Mouse (Mus musculus): ENCODE data around the gene Lrguk. TPM values are rescaled to one million over a fixed set of nuclear protein-coding genes. Genes with fewer than 3 reads are reported as not detected.

Lrguk gene
- polyA plus RNA-seq, 1 experiment from 2014 or later, result 0.47 TPM

- Histone ChIP-seq H3K4me1 (peaks cover 18% of the 10 kb centered on the region), H3K36me3 (no peaks in the 10 kb centered on the region), H3K4me3 (no peak overlapping the region), H3K27ac (no peak overlapping the region), H3K9me3 (no peaks in the 10 kb centered on the region), H3K4me2 (replicated peaks) (0 out of 2 replicates have a peak overlapping the region, but pooled peaks have one; percentile 27), H3K27me3 (peaks cover 29% of the 10 kb centered on the region), H3K9ac (no peak overlapping the region)
- no peak for ATAC-seq (ENCODE audit: low FRiP score, low read depth)
- 22% methylated on average over 15 of the region's 15 CpGs for WGBS
Observed at GRCm38 (mm10) chr6:34034577-34035461, 5.6 kb downstream of the Lrguk start.

- peak overlapping the region; percentile 34 for H3K4me2 ChIP-seq (replicated peaks)
- 0 out of 2 replicates have a peak, but pooled peaks cover 6% of the 10 kb centered on the region for H3K4me1 ChIP-seq
- 34% methylated on average over 12 of the region's 12 CpGs for WGBS
- no peaks in the 10 kb centered on the region for H3K9me3 ChIP-seq
- H3K27me3 ChIP-seq, result peaks cover 11% of the 10 kb centered on the region; the same call in 1 of the 2 replicates
- peak; percentile 59; the same call in 1 of the 2 replicates for ATAC-seq (ENCODE audit: low FRiP score, low read depth)
- no peak overlapping the region for H3K4me3 ChIP-seq
- no peaks in the 10 kb centered on the region for H3K36me3 ChIP-seq
- no peak overlapping the region for H3K9ac ChIP-seq
- no peak overlapping the region for H3K27ac ChIP-seq
Observed at GRCm38 (mm10) chr6:34040624-34041235, 11.5 kb downstream of the Lrguk start.

GRCm38 (mm10) chr6:34041589-34042280 is 12.5 kb downstream of the Lrguk start:
- no peak overlapping the region for H3K9ac ChIP-seq
- H3K4me1 ChIP-seq, result 0 out of 2 replicates have a peak, but pooled peaks cover 6% of the 10 kb centered on the region
- 81% methylated on average over 11 of the region's 11 CpGs for WGBS
- H3K27me3 ChIP-seq, result peaks cover 7% of the 10 kb centered on the region; the same call in 1 of the 2 replicates
- H3K4me3 ChIP-seq, result no peak overlapping the region
- H3K27ac ChIP-seq, result no peak overlapping the region
- H3K4me2 ChIP-seq (replicated peaks), result no peak overlapping the region
- ATAC-seq (ENCODE audit: low FRiP score, low read depth), result no peak
- no peaks in the 10 kb centered on the region for H3K9me3 ChIP-seq
- no peaks in the 10 kb centered on the region for H3K36me3 ChIP-seq

GRCm38 (mm10) chr6:34044228-34044811 is 15.1 kb downstream of the Lrguk start:
- no peak overlapping the region for H3K4me2 ChIP-seq (replicated peaks)
- no peak overlapping the region for H3K27ac ChIP-seq
- no peaks in the 10 kb centered on the region for H3K9me3 ChIP-seq
- no peak overlapping the region for H3K9ac ChIP-seq
- no peaks in the 10 kb centered on the region for H3K36me3 ChIP-seq
- WGBS, result 60% methylated on average over 12 of the region's 12 CpGs
- no peak overlapping the region for H3K4me3 ChIP-seq
- H3K4me1 ChIP-seq, result 0 out of 2 replicates have a peak, but pooled peaks cover 6% of the 10 kb centered on the region
- ATAC-seq (ENCODE audit: low FRiP score, low read depth), result no peak
- H3K27me3 ChIP-seq, result peaks cover 9% of the 10 kb centered on the region; the same call in 1 of the 2 replicates

GRCm38 (mm10) chr6:34044846-34045540 is 15.7 kb downstream of the Lrguk start:
- Histone ChIP-seq H3K36me3 (no peaks in the 10 kb centered on the region), H3K9me3 (no peaks in the 10 kb centered on the region), H3K4me1 (0 out of 2 replicates have a peak, but pooled peaks cover 6% of the 10 kb centered on the region), H3K9ac (no peak overlapping the region), H3K4me2 (replicated peaks) (no peak overlapping the region), H3K27me3 (peaks cover 9% of the 10 kb centered on the region; the same call in 1 of the 2 replicates), H3K4me3 (no peak overlapping the region), H3K27ac (no peak overlapping the region)
- ATAC-seq (ENCODE audit: low FRiP score, low read depth), result no peak
- WGBS, result 79% methylated on average over 9 of the region's 9 CpGs

- Histone ChIP-seq H3K9me3 (no peaks in the 10 kb centered on the region), H3K36me3 (no peaks in the 10 kb centered on the region), H3K4me2 (replicated peaks) (no peak overlapping the region), H3K9ac (no peak overlapping the region), H3K27ac (no peak overlapping the region), H3K4me3 (no peak overlapping the region), H3K4me1 (no peaks in the 10 kb centered on the region), H3K27me3 (peaks cover 9% of the 10 kb centered on the region; the same call in 1 of the 2 replicates)
- no peak for ATAC-seq (ENCODE audit: low FRiP score, low read depth)
- 83% methylated on average over 10 of the region's 11 CpGs for WGBS
Observed at GRCm38 (mm10) chr6:34046551-34047186, 17.4 kb downstream of the Lrguk start.

- no peak overlapping the region for H3K27ac ChIP-seq
Observed at GRCm38 (mm10) chr6:34049433-34049832, 20.2 kb downstream of the Lrguk start.

GRCm38 (mm10) chr6:34059741-34060140 is 30.5 kb downstream of the Lrguk start:
- 89% methylated on average over 6 of the region's 6 CpGs for WGBS
- no peak for ATAC-seq (ENCODE audit: low FRiP score, low read depth)
- H3K27me3 ChIP-seq, result 0 out of 2 replicates have a peak, but pooled peaks cover 6% of the 10 kb centered on the region

More at GRCm38 (mm10) chr6:34049433-34049832, 20.2 kb downstream of the Lrguk start:
- no peak for ATAC-seq (ENCODE audit: low FRiP score, low read depth)
- Histone ChIP-seq H3K4me1 (no peaks in the 10 kb centered on the region), H3K9me3 (no peaks in the 10 kb centered on the region), H3K36me3 (no peaks in the 10 kb centered on the region), H3K9ac (no peak overlapping the region), H3K4me3 (no peak overlapping the region), H3K27me3 (peaks cover 4% of the 10 kb centered on the region; the same call in 1 of the 2 replicates), H3K4me2 (replicated peaks) (no peak overlapping the region)
- 66% methylated on average over 2 of the region's 2 CpGs for WGBS

GRCm38 (mm10) chr6:34066790-34067189 is 37.5 kb downstream of the Lrguk start:
- WGBS, result 92% methylated on average over 7 of the region's 7 CpGs
- Histone ChIP-seq H3K27ac (no peak overlapping the region), H3K27me3 (no peaks in the 10 kb centered on the region), H3K4me2 (replicated peaks) (no peak overlapping the region), H3K9me3 (no peaks in the 10 kb centered on the region), H3K4me1 (0 out of 2 replicates have a peak, but pooled peaks cover 3% of the 10 kb centered on the region), H3K36me3 (no peaks in the 10 kb centered on the region), H3K9ac (no peak overlapping the region), H3K4me3 (no peak overlapping the region)
- ATAC-seq (ENCODE audit: low FRiP score, low read depth), result no peak

More at GRCm38 (mm10) chr6:34059741-34060140, 30.5 kb downstream of the Lrguk start:
- Histone ChIP-seq H3K36me3 (no peaks in the 10 kb centered on the region), H3K4me3 (no peak overlapping the region), H3K9ac (no peak overlapping the region), H3K4me1 (no peaks in the 10 kb centered on the region), H3K9me3 (no peaks in the 10 kb centered on the region), H3K4me2 (replicated peaks) (no peak overlapping the region), H3K27ac (no peak overlapping the region)

- no peak overlapping the region for H3K27ac ChIP-seq
Observed at GRCm38 (mm10) chr6:34067271-34067670, 38.0 kb downstream of the Lrguk start.

More at GRCm38 (mm10) chr6:34067271-34067670, 38.0 kb downstream of the Lrguk start:
- Histone ChIP-seq H3K9me3 (no peaks in the 10 kb centered on the region), H3K9ac (no peak overlapping the region), H3K4me2 (replicated peaks) (no peak overlapping the region), H3K27me3 (no peaks in the 10 kb centered on the region; the same call in 1 of the 2 replicates), H3K36me3 (no peaks in the 10 kb centered on the region), H3K4me3 (no peak overlapping the region), H3K4me1 (0 out of 2 replicates have a peak, but pooled peaks cover 3% of the 10 kb centered on the region)
- WGBS, result 93% methylated on average over 8 of the region's 8 CpGs
- no peak for ATAC-seq (ENCODE audit: low FRiP score, low read depth)
